Mouse (Mus musculus) left cerebral cortex, postnatal 25 days (tissue): ENCODE results near the gene Hilpda. TPM values are rescaled to one million over a fixed set of nuclear protein-coding genes. Genes with fewer than 3 reads are reported as not detected.

Source experiments
- DNase-seq, 2 experiments: peaks; one replicate each; pipeline ENCODE4 v3.0.0; 2022; ENCODE audit warnings: low spot score in 2 of 2, mixed read lengths in 1 of 2
- intact Hi-C: fragments of 180-260 bp; cut with DNase I; formaldehyde crosslinking; loops from one replicate; pipeline ENCODE4 v1.15.1; 2025
- total RNA-seq, 2 experiments: library from RNA; stranded (reverse); gene quantifications; 2 replicates each; pipeline ENCODE4 v1.2.3; 2021

Hilpda gene
- total RNA-seq, 2 experiments from 2014 or later, result 6.7 to 8.4 TPM

GRCm38 (mm10) chr6:29269006-29269668 is 3.2 kb upstream of the Hilpda start:
- DNase-seq, result no peak
- intact Hi-C loops, result no loop called here

GRCm38 (mm10) chr6:29270961-29271360 is 1.3 kb upstream of the Hilpda start:
- intact Hi-C loops, result no loop called here
- no peak for DNase-seq

GRCm38 (mm10) chr6:29276746-29277145 is 4.5 kb downstream of the Hilpda start:
- DNase-seq, result no peak
- intact Hi-C loops, result loop anchor here (2.0 kb wide), 1 partner anchor 66 kb away; no protein-coding TSS in a partner anchor

GRCm38 (mm10) chr6:29278513-29279267 is 6.4 kb downstream of the Hilpda start:
- DNase-seq, result peak; percentile 31 to 65
- intact Hi-C loops, result loop anchor here (2.0 kb wide), 3 partner anchors 38 to 112 kb away; no protein-coding TSS in a partner anchor

- no peak for DNase-seq
- intact Hi-C loops, result loop anchor here (2.0 kb wide), 3 partner anchors 38 to 112 kb away; no protein-coding TSS in a partner anchor
These were observed 7.0 kb downstream of the Hilpda start, which contains the start of gene Fam71f2 for GRCm38 (mm10) chr6:29279293-29279692. TSS of gene Fam71f2 (plus strand) at chr6:29279593.

GRCm38 (mm10) chr6:29280671-29281070 is 8.4 kb downstream of the Hilpda start:
- intact Hi-C loops, result no loop called here
- no peak for DNase-seq

GRCm38 (mm10) chr6:29286870-29287269 is 14.6 kb downstream of the Hilpda start:
- no peak for DNase-seq
- intact Hi-C loops, result no loop called here

GRCm38 (mm10) chr6:29287481-29287880 is 15.2 kb downstream of the Hilpda start:
- intact Hi-C loops, result no loop called here
- DNase-seq, result no peak

- no peak for DNase-seq
- intact Hi-C loops, result no loop called here
These were observed 15.7 kb downstream of the Hilpda start for GRCm38 (mm10) chr6:29287944-29288343.

GRCm38 (mm10) chr6:29288651-29289050 is 16.4 kb downstream of the Hilpda start:
- DNase-seq, result no peak
- intact Hi-C loops, result no loop called here

GRCm38 (mm10) chr6:29299112-29299511 is 26.8 kb downstream of the Hilpda start:
- intact Hi-C loops, result no loop called here
- DNase-seq, result no peak

- intact Hi-C loops, result loop anchor here (10.0 kb wide), 1 partner anchor 368 kb away; no protein-coding TSS in a partner anchor
These were observed 31.0 kb downstream of the Hilpda start for GRCm38 (mm10) chr6:29303251-29303650.

GRCm38 (mm10) chr6:29303726-29304125 is 31.4 kb downstream of the Hilpda start:
- intact Hi-C loops, result loop anchor here (10.0 kb wide), 1 partner anchor 369 kb away; no protein-coding TSS in a partner anchor
- no peak for DNase-seq

More at GRCm38 (mm10) chr6:29303251-29303650, 31.0 kb downstream of the Hilpda start:
- no peak for DNase-seq

- intact Hi-C loops, result loop anchor here (10.0 kb wide), 1 partner anchor 371 kb away; no protein-coding TSS in a partner anchor
- DNase-seq, result no peak
These were observed 33.2 kb downstream of the Hilpda start for GRCm38 (mm10) chr6:29305462-29305861.

- DNase-seq, result no peak
- intact Hi-C loops, result loop anchor here (10.0 kb wide), 1 partner anchor 374 kb away; no protein-coding TSS in a partner anchor
These were observed 36.7 kb downstream of the Hilpda start for GRCm38 (mm10) chr6:29308846-29309605.

- intact Hi-C loops, result no loop called here
- DNase-seq, result no peak
These were observed 41.5 kb downstream of the Hilpda start for GRCm38 (mm10) chr6:29313690-29314202.

GRCm38 (mm10) chr6:29317286-29317685 is 45.0 kb downstream of the Hilpda start:
- DNase-seq, result no peak
- intact Hi-C loops, result no loop called here

GRCm38 (mm10) chr6:29317941-29318340 is 45.7 kb downstream of the Hilpda start:
- intact Hi-C loops, result no loop called here
- no peak for DNase-seq

- DNase-seq, result no peak
- intact Hi-C loops, result no loop called here
These were observed 46.6 kb downstream of the Hilpda start, which contains the start of gene Fam71f1 for GRCm38 (mm10) chr6:29318879-29319278. TSS of gene Fam71f1 (plus strand) at chr6:29319140.
